ENCODE assay signal across 8 mouse cellular contexts in genomic region chr1:36308966-36309475, GRCm38 (mm10). TPM values are rescaled to one million over a fixed set of nuclear protein-coding genes. Genes with fewer than 3 reads are reported as not detected.
DNase-seq lines count a peak whose midpoint lies in the region; ATAC-seq and TF ChIP-seq lines count a peak whose summit lies in the region.

No protein-coding gene starts in this region.

- H3K36me3 ChIP-seq in kidney, embryonic 15.5 days = no peaks in the 10 kb centered on the region
- H3K36me3 ChIP-seq in E14TG2a.4 (ENCODE audit: insufficient read depth, low read length) = peaks cover 7% of the 10 kb centered on the region
- H3K36me3 ChIP-seq in embryonic facial prominence, embryonic 15.5 days = no peaks in the 10 kb centered on the region
- H3K36me3 ChIP-seq in liver, embryonic 13.5 days = no peaks in the 10 kb centered on the region

- no peak overlapping the region for H3K27ac ChIP-seq in kidney, embryonic 15.5 days
- no peak overlapping the region for H3K27ac ChIP-seq in embryonic facial prominence, embryonic 15.5 days (replicated peaks)
- peak overlapping the region; percentile 76; the same call in 1 of the 2 replicates for H3K27ac ChIP-seq in liver, embryonic 13.5 days

- no peak for TF ChIP-seq CTCF in E14TG2a.4 (conservative IDR thresholded peaks at IDR 0.05; ENCODE audit: low read length)

- H3K9ac ChIP-seq in kidney, embryonic 15.5 days = no peak overlapping the region
- no peak overlapping the region for H3K9ac ChIP-seq in embryonic facial prominence, embryonic 15.5 days
- H3K9ac ChIP-seq in liver, embryonic 13.5 days = peak overlapping the region; percentile 77; the same call in 1 of the 2 replicates

- no peak for DNase-seq in kidney, adult 11 months
- no peak for DNase-seq in liver, embryonic 13.5 days
- no peak for DNase-seq in spleen, adult 18-20 months
- no peak for DNase-seq in embryo, embryonic 11 days
- DNase-seq in testis, postnatal 10 days (ENCODE audit: low spot score) = no peak

- 0 out of 2 replicates have a peak, but pooled peaks cover 8% of the 10 kb centered on the region for H3K27me3 ChIP-seq in kidney, embryonic 15.5 days
- H3K27me3 ChIP-seq in E14TG2a.4 (ENCODE audit: insufficient read depth, low read length) = peaks cover 39% of the 10 kb centered on the region
- peaks cover 8% of the 10 kb centered on the region; the same call in 1 of the 2 replicates for H3K27me3 ChIP-seq in embryonic facial prominence, embryonic 15.5 days
- H3K27me3 ChIP-seq in liver, embryonic 13.5 days = peaks cover 46% of the 10 kb centered on the region

- H3K4me2 ChIP-seq in kidney, embryonic 15.5 days = peak overlapping the region; percentile 97
- H3K4me2 ChIP-seq in embryonic facial prominence, embryonic 15.5 days (replicated peaks) = peak overlapping the region; percentile 91
- H3K4me2 ChIP-seq in liver, embryonic 13.5 days = peak overlapping the region; percentile 95

- H3K9me3 ChIP-seq in kidney, embryonic 15.5 days (replicated peaks) = no peaks in the 10 kb centered on the region
- H3K9me3 ChIP-seq in E14TG2a.4 (ENCODE audit: low read length) = no peaks in the 10 kb centered on the region
- H3K9me3 ChIP-seq in embryonic facial prominence, embryonic 15.5 days (replicated peaks) = no peaks in the 10 kb centered on the region
- H3K9me3 ChIP-seq in liver, embryonic 13.5 days (replicated peaks) = no peaks in the 10 kb centered on the region

- peak overlapping the region; percentile 73 for H3K4me3 ChIP-seq in kidney, embryonic 15.5 days (replicated peaks)
- H3K4me3 ChIP-seq in E14TG2a.4 (replicated peaks; ENCODE audit: low read length) = peak overlapping the region; percentile 86; the same call in 1 of the 2 replicates
- peak overlapping the region; percentile 71 for H3K4me3 ChIP-seq in embryonic facial prominence, embryonic 15.5 days (replicated peaks)
- peak overlapping the region; percentile 71 for H3K4me3 ChIP-seq in liver, embryonic 13.5 days (replicated peaks)

- WGBS in kidney, embryonic 15.5 days = 45% methylated on average over 9 of the region's 9 CpGs
- WGBS in embryonic facial prominence, embryonic 15.5 days = 52% methylated on average over 9 of the region's 9 CpGs
- WGBS in liver, embryonic 13.5 days (ENCODE audit: insufficient replicate concordance) = 47% methylated on average over 9 of the region's 9 CpGs

- ATAC-seq in kidney, embryonic 15.5 days (replicated peaks; ENCODE audit: low FRiP score) = no peak
- ATAC-seq in embryonic facial prominence, embryonic 15.5 days (ENCODE audit: insufficient number of reproducible peaks, low FRiP score, low TSS enrichment, low read depth) = no peak
- ATAC-seq in liver, embryonic 13.5 days (ENCODE audit: low read depth) = no peak

- H3K4me1 ChIP-seq in kidney, embryonic 15.5 days = peaks cover 25% of the 10 kb centered on the region
- H3K4me1 ChIP-seq in E14TG2a.4 (replicated peaks; ENCODE audit: low read depth, low read length) = peaks cover 42% of the 10 kb centered on the region
- H3K4me1 ChIP-seq in embryonic facial prominence, embryonic 15.5 days = peaks cover 33% of the 10 kb centered on the region
- H3K4me1 ChIP-seq in liver, embryonic 13.5 days (replicated peaks) = peaks cover 23% of the 10 kb centered on the region

RNA-seq across cellular contexts. Expression of gene Arid5a, which starts 1.5 kb away (rescaled TPM):
- 6.7 and 7.3 TPM in 2 replicates for polyA plus RNA-seq in kidney, embryonic 15.5 days (2015; fragmentation: Nextera tagmentation; extraction: Ambion mirVana)
- 15.5 and 16.1 TPM in 2 replicates for polyA plus RNA-seq in embryonic facial prominence, embryonic 15.5 days (2015; fragmentation: Nextera tagmentation; extraction: Ambion mirVana)
- polyA plus RNA-seq in liver, embryonic 13.5 days (2015; fragmentation: Nextera tagmentation; extraction: Ambion mirVana) = 2.1 and 2.2 TPM in 2 replicates

RNA-seq across cellular contexts. Expression of gene Neurl3, which starts 34.5 kb away (rescaled TPM):
- 16.6 and 17.7 TPM in 2 replicates for polyA plus RNA-seq in kidney, embryonic 15.5 days (2015; fragmentation: Nextera tagmentation; extraction: Ambion mirVana)
- polyA plus RNA-seq in embryonic facial prominence, embryonic 15.5 days (2015; fragmentation: Nextera tagmentation; extraction: Ambion mirVana) = 1.5 and 2.2 TPM in 2 replicates
- 2.4 and 2.8 TPM in 2 replicates for polyA plus RNA-seq in liver, embryonic 13.5 days (2015; fragmentation: Nextera tagmentation; extraction: Ambion mirVana)

RNA-seq across cellular contexts. Expression of gene Kansl3, which starts 60.0 kb away (rescaled TPM):
- polyA plus RNA-seq in kidney, embryonic 15.5 days (2015; fragmentation: Nextera tagmentation; extraction: Ambion mirVana) = 44.8 and 49.9 TPM in 2 replicates
- 42.2 TPM in 2 replicates for polyA plus RNA-seq in embryonic facial prominence, embryonic 15.5 days (2015; fragmentation: Nextera tagmentation; extraction: Ambion mirVana)
- polyA plus RNA-seq in liver, embryonic 13.5 days (2015; fragmentation: Nextera tagmentation; extraction: Ambion mirVana) = 10.9 and 12.2 TPM in 2 replicates
